Mouse (Mus musculus) ES-CJ7 (cell line): ENCODE measurements around the gene Insig1.

Source experiments
- DNase-seq: peaks from one replicate; pipeline ENCODE4 v3.0.0; 2011; ENCODE audit warnings: low read depth, low spot score

The Insig1 gene

GRCm38 (mm10) chr5:28063989-28064624 is 7.1 kb upstream of the Insig1 start:
- no peak for DNase-seq

DNA sequence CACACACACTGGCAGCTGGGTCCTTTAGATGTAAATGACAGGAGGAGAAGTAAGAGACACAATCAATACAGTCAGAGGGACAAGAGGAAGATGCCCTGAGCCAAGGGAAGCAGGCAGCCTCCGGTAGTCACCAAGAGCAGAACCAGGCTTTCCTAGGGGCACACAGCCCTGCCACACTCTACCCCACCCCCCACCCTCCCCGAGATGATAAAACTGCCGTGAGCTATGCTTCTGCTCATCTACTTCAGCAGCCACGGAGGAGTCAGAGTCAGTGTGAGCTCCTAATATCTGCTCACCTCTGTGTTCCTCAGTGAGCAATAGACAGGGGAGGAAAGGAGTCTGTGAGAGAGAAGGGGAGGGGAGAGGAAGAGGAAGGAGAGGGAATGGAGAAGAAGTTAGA is 5.9 kb upstream of the Insig1 start:
- no peak for DNase-seq

DNA sequence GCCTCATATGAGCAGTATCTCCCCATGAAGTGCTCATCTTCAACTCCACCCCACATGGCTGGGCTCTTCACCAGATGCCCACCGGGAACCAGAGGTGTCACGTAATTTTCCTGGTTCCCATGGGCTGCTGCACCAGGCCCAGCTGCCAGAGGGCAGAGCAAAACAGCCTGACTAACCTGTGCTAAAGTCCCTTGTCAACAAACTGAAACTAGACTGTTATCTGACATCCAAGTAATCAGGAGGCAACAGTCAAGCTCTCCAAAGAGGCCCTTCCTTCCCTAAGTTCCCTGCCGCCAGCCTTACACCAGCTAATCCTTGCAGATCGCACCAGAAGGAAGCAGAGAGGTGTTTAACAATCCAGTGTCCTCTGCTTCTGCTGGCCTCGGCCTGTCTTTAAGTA is 4.9 kb upstream of the Insig1 start:
- no peak for DNase-seq

GRCm38 (mm10) chr5:28070149-28070827 is 875 bp upstream of the Insig1 start:
- DNase-seq: no peak

DNA sequence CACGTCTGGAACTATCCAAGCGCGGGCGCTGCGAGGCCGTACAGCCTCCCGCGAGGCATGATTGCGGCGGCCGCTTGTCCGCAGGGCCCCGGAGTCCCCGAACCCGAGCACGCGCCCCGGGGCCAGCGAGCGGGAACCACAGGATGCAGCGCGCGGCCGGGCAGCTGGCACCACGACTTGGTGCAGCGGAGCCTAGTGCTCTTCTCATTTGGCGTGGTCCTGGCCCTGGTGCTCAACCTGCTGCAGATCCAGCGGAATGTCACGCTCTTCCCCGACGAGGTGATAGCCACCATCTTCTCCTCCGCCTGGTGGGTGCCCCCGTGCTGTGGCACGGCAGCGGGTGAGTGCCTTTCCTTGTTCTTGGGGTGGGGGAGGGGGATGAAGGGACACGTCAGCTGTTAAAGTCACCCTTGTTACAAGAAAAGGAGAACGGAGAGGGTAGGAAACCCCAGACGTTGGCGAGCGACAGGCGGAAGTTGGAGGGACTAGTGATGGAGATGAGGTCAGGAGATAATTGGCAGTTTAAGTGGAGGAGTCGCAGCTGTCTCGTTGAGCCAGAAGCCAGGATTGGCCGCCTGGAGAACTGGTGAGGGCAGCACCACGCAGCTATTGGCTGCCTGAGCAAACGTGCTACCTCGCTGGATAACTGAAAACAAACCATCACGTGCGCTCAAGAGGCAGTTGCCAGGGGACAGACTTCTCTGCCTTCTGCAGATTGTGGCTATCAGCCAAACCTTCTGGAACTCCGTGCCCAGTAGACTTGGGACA is 477 bp downstream of the Insig1 start:
- peak; percentile 91 for DNase-seq

- no peak for DNase-seq
Measured at GRCm38 (mm10) chr5:28079431-28079830, 8.3 kb downstream of the Insig1 start.

- DNase-seq: no peak
Measured at GRCm38 (mm10) chr5:28081127-28081526, 10.0 kb downstream of the Insig1 start.

GRCm38 (mm10) chr5:28081822-28082221 is 10.7 kb downstream of the Insig1 start:
- no peak for DNase-seq

- DNase-seq: no peak
Measured at GRCm38 (mm10) chr5:28082312-28082711, 11.1 kb downstream of the Insig1 start.

- DNase-seq: no peak
Measured at GRCm38 (mm10) chr5:28082796-28083195, 11.6 kb downstream of the Insig1 start.

DNA sequence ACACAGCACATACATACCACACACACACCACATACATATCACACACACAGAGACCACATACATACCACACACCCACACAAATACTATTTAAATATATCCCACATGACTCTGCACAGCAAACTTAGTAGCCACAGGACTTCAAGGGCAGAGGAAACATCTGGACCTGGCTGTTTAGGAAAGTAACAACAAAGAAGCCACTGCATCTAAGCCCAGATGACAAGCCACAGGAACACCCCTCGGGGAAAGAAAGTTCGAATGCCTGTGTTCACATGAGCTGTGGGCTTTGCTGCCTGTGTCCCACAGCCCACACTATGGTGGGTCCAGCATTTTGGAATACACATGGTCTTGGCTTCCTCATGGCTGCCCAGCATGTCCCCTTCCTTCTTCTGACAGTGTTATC is 13.6 kb downstream of the Insig1 start:
- no peak for DNase-seq

- peak; percentile 21 for DNase-seq
Measured at GRCm38 (mm10) chr5:28090547-28090946, 19.4 kb downstream of the Insig1 start.

GRCm38 (mm10) chr5:28092327-28092726 is 21.2 kb downstream of the Insig1 start:
- DNase-seq: peak; percentile 38

- DNase-seq: peak; percentile 67
Measured at GRCm38 (mm10) chr5:28093874-28094273, 22.7 kb downstream of the Insig1 start.

DNA sequence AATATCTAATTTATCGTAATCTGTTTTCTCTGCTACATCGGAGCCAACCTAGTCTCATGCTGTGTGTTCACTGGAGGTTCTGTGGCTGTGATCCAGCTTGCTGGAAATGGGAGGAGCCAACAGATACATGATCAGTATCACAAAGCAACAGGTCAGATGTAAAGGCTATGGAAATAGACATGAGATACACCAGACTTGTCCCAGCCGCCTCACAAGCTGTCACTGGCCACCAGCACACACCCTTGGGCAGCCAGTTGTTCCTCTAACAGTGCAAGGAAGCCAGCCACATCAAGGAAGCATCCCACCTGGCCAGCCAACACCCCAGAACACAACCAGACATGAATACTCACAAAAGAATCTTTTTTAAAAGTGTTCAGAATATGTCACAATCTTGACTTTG is 23.2 kb downstream of the Insig1 start:
- no peak for DNase-seq

DNA sequence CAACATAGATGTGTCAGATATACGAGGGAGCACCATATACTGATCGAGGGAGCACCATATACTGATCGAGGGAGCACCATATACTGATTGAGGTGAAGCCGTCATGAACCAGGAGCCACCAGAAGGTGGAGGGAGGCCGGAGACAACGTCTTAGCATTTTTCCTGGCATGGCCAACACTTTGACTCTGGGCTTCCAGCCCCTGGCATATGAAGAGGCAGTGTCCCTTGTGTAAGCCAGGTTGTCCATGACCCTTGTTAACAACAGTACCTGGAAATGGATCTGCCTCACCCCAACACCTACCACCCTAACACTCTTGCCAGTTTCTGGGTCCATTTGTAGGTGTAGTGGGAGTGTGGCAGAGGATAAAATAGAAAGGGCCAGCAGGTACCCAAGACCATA is 23.7 kb downstream of the Insig1 start:
- no peak for DNase-seq

DNA sequence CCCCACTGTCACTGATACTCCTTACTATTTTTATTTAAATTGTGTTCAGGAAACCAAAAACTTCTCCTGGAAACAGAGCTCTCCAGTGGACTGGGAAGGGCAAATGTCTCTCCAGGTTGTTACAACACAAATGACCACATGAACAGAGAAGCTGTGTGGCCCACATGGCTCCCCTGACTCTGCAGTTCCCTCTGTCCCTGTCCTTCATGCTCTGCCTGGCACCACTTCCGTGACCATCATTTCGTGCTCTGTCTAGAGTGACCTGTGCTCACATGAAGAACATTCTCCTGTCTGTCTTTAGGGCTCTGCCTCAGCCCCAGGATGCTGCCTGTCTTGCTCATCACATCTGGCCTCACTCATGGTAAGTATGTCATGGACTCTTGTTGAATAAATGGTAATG is 24.5 kb downstream of the Insig1 start:
- no peak for DNase-seq

DNA sequence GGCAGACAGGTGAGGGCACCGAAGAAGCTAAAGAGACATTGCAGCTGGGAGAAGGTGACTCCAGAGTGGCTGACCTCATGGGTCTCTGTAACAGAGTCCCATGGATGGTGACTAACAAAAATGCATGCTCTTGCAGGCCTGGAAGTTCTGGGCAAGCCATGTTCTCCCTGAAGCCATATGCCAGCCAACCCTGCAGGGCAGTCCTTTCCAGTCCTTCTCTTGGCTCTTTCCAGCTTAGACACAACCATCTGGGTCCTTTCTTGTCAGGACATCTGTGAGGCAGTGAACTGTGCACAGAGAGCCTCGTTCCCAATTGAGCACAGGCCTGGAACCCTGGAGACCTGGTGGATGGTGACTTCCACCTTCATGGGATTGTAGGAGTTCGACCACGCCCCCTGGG is 35.8 kb downstream of the Insig1 start:
- DNase-seq: no peak

- no peak for DNase-seq
Measured at GRCm38 (mm10) chr5:28107974-28108373, 36.8 kb downstream of the Insig1 start.

GRCm38 (mm10) chr5:28110881-28111280 is 39.7 kb downstream of the Insig1 start:
- DNase-seq: no peak

DNA sequence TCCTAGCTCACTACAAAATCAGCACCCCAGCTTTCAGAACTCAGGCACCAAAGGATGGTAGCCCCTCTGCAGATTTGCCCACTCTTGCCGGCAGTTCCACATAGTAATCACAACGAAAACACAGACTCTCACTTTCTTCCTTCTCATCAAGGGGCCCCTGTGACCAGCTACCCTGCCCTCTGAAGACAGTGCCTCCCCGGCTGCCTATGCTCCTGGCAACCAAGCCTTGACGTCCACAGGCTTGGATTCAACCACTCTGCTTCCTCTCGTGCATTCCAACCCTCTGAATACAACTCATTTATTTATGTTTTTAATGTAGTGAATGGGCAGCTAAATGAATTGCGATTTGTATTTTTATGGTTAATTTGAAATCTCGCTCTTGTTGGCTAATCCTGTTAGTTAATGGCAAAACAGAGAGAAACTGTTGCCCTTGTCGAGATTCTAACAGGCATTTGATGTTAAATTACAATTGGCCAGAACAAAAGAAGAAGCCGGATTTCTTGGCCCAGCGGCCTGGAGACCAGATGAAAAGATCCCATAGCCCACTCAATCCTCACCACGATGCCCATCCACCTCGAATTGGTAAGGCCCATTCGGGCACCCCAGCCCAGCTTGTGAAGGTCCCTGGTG is 46.2 kb downstream of the Insig1 start:
- no peak for DNase-seq

DNA sequence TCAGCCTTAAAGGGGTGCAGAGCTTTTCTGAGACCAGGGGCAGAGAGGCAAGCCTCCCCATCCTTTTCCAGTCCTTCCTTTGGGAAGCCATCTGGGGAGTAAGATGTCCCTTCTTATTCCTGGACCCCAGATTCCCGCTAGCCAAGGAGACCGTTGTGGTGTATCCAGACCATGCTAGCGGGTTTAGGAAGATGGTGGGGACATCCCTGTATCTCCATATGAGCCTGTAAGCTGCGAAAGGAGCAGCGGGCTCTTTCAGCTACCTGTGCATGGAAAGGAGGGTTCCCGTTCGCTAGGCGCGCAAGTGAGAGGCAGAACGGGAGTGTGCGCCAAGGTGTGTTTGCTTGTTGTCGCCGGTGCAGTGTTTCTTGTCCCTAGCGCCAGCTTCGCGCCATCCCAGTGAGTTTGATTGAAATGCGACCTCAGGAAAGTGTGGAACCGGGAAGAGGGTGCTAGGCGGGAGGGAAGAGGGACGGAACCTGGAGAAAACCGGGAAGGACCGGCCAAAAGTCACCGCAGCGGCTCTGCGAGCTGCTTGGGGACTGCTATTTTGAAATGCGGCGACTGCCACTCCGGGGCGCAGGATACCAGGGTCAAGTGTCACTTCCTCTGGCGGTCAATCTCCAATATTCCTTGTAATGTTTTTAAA is 46.8 kb downstream of the Insig1 start:
- peak; percentile 66 for DNase-seq
